Mouse (Mus musculus) ES-E14 (cell line): Measurements from ENCODE around the gene Polg2.

Source experiments
- ZC3H11A ChIP-seq: IDR thresholded peaks from 2 replicates; pipeline ENCODE4 v1.6.1; 2012; ENCODE audit warnings: low read depth, mild to moderate bottlenecking, inconsistent platforms, low read length, borderline replicate concordance
- ZNF384 ChIP-seq: IDR thresholded peaks from 2 replicates; pipeline ENCODE4 v1.6.1; 2012; ENCODE audit warnings: low read depth, low read length, inconsistent platforms

DNA sequence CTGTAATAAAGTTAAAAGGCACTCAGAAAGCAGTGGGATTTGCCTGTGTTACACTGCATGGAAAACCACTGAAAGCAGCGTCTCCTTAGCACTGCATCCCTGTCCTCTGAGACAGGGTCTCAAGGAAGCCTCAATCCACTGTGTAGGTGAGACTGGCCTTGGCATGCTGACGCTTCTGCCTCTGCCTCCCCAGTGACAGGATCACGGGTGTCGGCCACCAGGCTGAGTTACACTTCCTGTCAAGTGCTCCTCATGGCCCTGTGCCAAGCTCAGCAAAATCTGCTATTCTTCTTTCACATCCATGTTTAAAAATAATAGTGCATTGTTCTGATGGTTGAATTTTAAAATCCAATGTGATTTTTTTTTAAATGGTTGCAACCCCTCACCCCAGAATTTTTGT is 41.6 kb upstream of the Polg2 start:
- TF ChIP-seq ZC3H11A: no peak
- no peak for TF ChIP-seq ZNF384
